Mouse (Mus musculus) limb, embryonic 14.5 days (tissue): ENCODE results near the gene Mgll. TPM values are rescaled to one million over a fixed set of nuclear protein-coding genes. Genes with fewer than 3 reads are reported as not detected.

Source experiments
- ATAC-seq: fragments of 200-750 bp; cut with Nextera tagmentation; 2 replicates; pipeline ENCODE4 v1.8.0; 2017; ENCODE audit warnings: low read depth, moderate number of reproducible peaks, moderate TSS enrichment; ENCODE audit not compliant: low FRiP score
- DNase-seq: peaks from one replicate; pipeline ENCODE4 v3.0.0-alpha.2; 2015; ENCODE audit warnings: low spot score
- H3K27ac ChIP-seq: fragments of 300-500 bp; sonication (generic); replicated peaks from 2 replicates; pipeline ENCODE4 v1.5.1; 2014; ENCODE audit warnings: low read depth, mild to moderate bottlenecking, low read length, moderate library complexity, mixed read lengths
- H3K27me3 ChIP-seq: fragments of 300-500 bp; sonication (generic); 2 replicates; pipeline ENCODE4 v1.6.1; 2014; ENCODE audit warnings: low read length, mixed read lengths; ENCODE audit not compliant: control insufficient read depth, insufficient read depth
- H3K36me3 ChIP-seq: fragments of 300-500 bp; sonication (generic); 2 replicates; pipeline ENCODE4 v1.6.1; 2014; ENCODE audit warnings: mild to moderate bottlenecking, low read length, moderate library complexity, mixed read lengths; ENCODE audit not compliant: control insufficient read depth, insufficient read depth
- H3K4me1 ChIP-seq: fragments of 300-500 bp; sonication (generic); 2 replicates; pipeline ENCODE4 v1.6.1; 2014; ENCODE audit warnings: antibody characterized with exemption, low read length, mixed read lengths; ENCODE audit not compliant: control insufficient read depth, insufficient read depth
- H3K4me2 ChIP-seq: fragments of 300-500 bp; sonication (generic); replicated peaks from 2 replicates; pipeline ENCODE4 v1.6.1; 2014; ENCODE audit warnings: low read depth, mild to moderate bottlenecking, low read length, moderate library complexity; ENCODE audit not compliant: severe bottlenecking
- H3K4me3 ChIP-seq: fragments of 300-500 bp; sonication (generic); replicated peaks from 2 replicates; pipeline ENCODE4 v1.5.1; 2014; ENCODE audit warnings: low read length
- H3K9ac ChIP-seq: fragments of 300-500 bp; sonication (generic); 2 replicates; pipeline ENCODE4 v1.6.1; 2014; ENCODE audit warnings: mild to moderate bottlenecking, low read depth, low read length, moderate library complexity; ENCODE audit not compliant: severe bottlenecking
- H3K9me3 ChIP-seq: fragments of 300-500 bp; sonication (generic); 2 replicates; pipeline ENCODE4 v1.6.1; 2016; ENCODE audit warnings: low read length; ENCODE audit not compliant: control insufficient read depth
- POLR2A ChIP-seq: fragments of 200-500 bp; IDR thresholded peaks from 2 replicates; pipeline ENCODE4 v1.8.0; 2012; ENCODE audit warnings: inconsistent platforms, mild to moderate bottlenecking, moderate library complexity, borderline replicate concordance; ENCODE audit not compliant: insufficient read depth, insufficient read length; ENCODE audit errors: extremely low read depth
- WGBS: fragments of 180-500 bp; shearing (Covaris S2); extraction: QIAGEN DNeasy Blood & Tissue Kit; methylation state at CpG from one replicate; pipeline ENCODE4 v1.1.7; 2014; 5-methylcytosine and 5-hydroxymethylcytosine counted together
- polyA plus RNA-seq, 2 experiments: library from polyadenylated mRNA; depleted of rRNA in 1 of 2; stranded (reverse) in 1 of 2; unstranded in 1 of 2; fragments of >200 nt; fragmentation: Nextera tagmentation in 1 of 2; extraction: Ambion mirVana in 1 of 2; gene quantifications; 2 replicates each; pipeline versions ENCODE4 v1.2.1 to v1.2.3; 2012 to 2014

The Mgll gene
- polyA plus RNA-seq, 2 experiments, result 7.5 to 17.6 TPM

DNA sequence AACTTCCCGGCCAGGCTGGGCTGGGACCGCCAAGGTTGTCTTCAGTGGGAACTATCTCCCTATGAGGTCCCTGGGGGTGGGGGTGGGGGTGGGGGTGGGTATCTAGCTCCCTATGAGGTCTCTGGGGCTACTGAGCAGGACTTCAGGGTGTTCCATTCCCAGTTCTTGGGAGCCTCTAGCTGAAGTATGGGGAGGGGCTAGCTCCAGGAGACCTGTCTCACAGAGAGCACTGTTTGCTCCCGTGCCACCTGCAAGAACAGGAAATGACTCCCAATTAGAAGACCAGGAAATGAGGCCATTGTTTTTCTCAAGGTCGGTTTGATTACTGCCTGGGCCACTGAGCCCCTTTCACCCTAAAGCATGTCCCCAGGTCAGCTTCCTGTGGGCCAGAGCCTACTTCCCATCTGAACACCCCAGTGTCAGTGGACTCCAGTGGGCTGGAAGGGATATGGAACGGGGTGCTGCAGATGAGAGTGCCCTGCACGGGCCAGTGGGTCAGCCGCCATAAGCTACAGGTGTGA lies 87.7 kb downstream of the Mgll start:
- Histone ChIP-seq H3K9me3 (no peaks in the 10 kb centered on the region), H3K4me3 (no peak overlapping the region), H3K4me2 (no peak overlapping the region), H3K27me3 (no peaks in the 10 kb centered on the region), H3K4me1 (peaks cover 2% of the 10 kb centered on the region), H3K9ac (no peak overlapping the region), H3K27ac (no peak overlapping the region), H3K36me3 (no peaks in the 10 kb centered on the region)
- 35% methylated on average over 7 of the region's 7 CpGs for WGBS
- TF ChIP-seq POLR2A, result no peak
- DNase-seq (no peak), ATAC-seq (no peak)

DNA sequence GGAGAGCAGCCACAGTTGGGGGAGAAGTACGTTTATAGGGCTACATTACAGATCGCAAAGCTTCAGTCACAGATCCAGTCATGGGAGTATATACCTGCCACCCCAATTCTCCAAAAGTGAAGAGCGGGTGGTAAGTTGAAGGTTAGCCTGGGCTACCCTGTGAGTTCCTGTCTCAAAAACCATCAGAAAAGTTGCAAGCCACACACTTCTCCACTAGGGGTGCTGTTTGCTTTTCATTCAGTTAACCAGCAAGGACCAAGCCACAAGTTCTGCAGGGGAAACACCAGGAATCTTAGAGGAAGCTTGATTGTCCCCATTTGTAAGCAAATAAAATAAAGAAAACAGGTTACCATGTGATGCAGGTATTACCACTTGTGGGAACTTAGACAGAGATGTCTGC lies 88.7 kb downstream of the Mgll start:
- Histone ChIP-seq H3K4me1 (peaks cover 2% of the 10 kb centered on the region), H3K27ac (no peak overlapping the region), H3K9me3 (no peaks in the 10 kb centered on the region), H3K9ac (no peak overlapping the region), H3K27me3 (no peaks in the 10 kb centered on the region), H3K36me3 (no peaks in the 10 kb centered on the region), H3K4me3 (no peak overlapping the region), H3K4me2 (no peak overlapping the region)
- TF ChIP-seq POLR2A, result no peak
- DNase-seq (peak; percentile 41), ATAC-seq (no peak)
- 63% methylated on average over 3 of the region's 3 CpGs for WGBS

DNA sequence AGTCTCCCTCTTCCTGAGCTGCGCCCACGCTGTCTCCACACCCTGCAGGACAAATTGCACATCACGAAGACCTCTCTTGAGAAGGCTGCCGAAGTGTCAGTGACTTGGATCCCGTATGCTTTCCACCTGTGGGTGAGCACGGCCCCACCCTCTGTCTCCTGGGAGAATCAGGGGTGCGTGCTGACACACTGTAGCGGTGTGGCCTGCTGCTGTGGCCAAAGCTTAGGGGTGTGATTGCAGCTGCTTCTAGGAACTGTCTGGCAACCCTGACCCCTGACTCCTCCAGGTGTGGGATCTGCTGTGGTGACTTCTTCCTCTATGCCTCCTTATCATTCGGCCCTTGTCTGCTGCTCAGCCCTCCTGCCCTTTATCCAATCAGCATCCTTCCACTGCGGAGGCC lies 89.6 kb downstream of the Mgll start:
- TF ChIP-seq POLR2A, result no peak
- H3K4me2 ChIP-seq, result no peak overlapping the region
- H3K27me3 ChIP-seq, result no peaks in the 10 kb centered on the region
- ATAC-seq, result no peak
- H3K27ac ChIP-seq, result no peak overlapping the region
- H3K4me1 ChIP-seq, result peaks cover 2% of the 10 kb centered on the region
- no peak overlapping the region for H3K9ac ChIP-seq
- H3K9me3 ChIP-seq, result no peaks in the 10 kb centered on the region
- H3K36me3 ChIP-seq, result no peaks in the 10 kb centered on the region
- no peak for DNase-seq
- H3K4me3 ChIP-seq, result no peak overlapping the region
- WGBS, result 86% methylated on average over 10 of the region's 10 CpGs

DNA sequence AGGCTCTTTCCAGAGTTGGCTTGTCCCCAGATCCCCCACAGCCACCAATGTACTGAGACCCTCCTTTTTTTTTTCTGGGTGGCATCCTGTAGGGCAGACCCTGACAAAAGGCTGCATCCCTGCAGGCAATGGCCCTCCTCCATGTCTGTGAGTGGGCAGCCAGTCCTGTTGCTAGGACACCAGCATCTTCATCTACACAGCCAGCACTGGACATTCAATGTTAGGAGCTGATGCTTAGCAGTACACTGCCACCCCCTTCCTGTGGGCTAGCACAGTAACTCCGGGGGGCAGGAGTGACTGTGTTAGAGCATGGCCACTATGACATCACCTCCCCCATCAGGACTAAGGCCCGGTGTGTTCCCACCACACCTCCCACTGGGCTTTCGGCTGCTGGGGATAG lies 90.8 kb downstream of the Mgll start:
- Histone ChIP-seq H3K4me3 (no peak overlapping the region), H3K36me3 (no peaks in the 10 kb centered on the region), H3K4me1 (peaks cover 2% of the 10 kb centered on the region), H3K27me3 (no peaks in the 10 kb centered on the region), H3K9me3 (no peaks in the 10 kb centered on the region), H3K4me2 (no peak overlapping the region), H3K27ac (no peak overlapping the region), H3K9ac (no peak overlapping the region)
- ATAC-seq (no peak), DNase-seq (no peak)
- WGBS, result 85% methylated on average over 3 of the region's 3 CpGs
- no peak for TF ChIP-seq POLR2A

DNA sequence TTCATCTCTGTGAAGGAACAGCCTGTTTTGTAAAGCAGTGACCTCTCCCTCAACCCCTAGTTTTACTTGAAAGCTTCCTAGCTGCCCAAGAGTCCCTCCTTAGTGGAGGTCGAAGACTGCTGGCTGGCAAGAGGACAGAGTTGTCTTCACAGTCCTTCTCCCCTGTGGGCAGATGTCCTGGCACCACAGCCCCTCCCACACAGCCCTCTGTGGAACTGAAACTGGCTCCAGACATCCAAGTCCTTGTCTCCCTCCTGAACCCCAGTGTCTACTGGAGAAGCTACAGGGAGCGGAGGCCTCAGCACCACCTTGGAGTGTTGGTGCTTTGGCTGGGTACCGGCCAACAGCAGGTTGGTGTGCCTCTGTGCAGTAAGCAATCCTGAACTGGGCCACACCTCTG lies 91.3 kb downstream of the Mgll start:
- Histone ChIP-seq H3K4me3 (no peak overlapping the region), H3K36me3 (no peaks in the 10 kb centered on the region), H3K27me3 (no peaks in the 10 kb centered on the region), H3K27ac (no peak overlapping the region), H3K4me2 (no peak overlapping the region), H3K9me3 (no peaks in the 10 kb centered on the region), H3K9ac (no peak overlapping the region), H3K4me1 (peaks cover 2% of the 10 kb centered on the region)
- 85% methylated on average over 3 of the region's 3 CpGs for WGBS
- DNase-seq, result no peak
- no peak for ATAC-seq
- no peak for TF ChIP-seq POLR2A

DNA sequence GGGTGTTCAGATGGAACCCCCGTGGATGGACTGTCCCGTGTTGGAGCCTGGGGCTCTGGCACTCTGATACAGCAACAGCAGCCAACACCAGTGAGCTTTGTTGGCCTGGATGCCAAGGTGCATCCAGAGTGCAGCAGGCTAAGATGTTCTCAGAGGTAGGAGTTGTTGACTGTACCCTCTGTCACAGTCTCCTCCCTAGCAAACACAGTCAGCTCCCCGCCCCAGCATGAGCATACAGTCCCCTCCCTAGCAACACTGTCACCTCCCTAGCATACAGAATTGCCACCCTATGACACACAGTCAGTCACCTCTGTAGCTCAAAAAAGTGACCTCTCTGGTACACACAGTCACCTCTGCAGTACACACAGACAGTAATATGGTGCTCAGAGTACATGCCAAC lies 92.7 kb downstream of the Mgll start:
- no peaks in the 10 kb centered on the region for H3K27me3 ChIP-seq
- no peak overlapping the region for H3K4me2 ChIP-seq
- H3K27ac ChIP-seq, result no peak overlapping the region
- no peak for TF ChIP-seq POLR2A
- ATAC-seq, result no peak
- no peaks in the 10 kb centered on the region for H3K9me3 ChIP-seq
- no peak overlapping the region for H3K4me3 ChIP-seq
- H3K36me3 ChIP-seq, result no peaks in the 10 kb centered on the region
- 85% methylated on average over 3 of the region's 3 CpGs for WGBS
- DNase-seq, result no peak
- H3K9ac ChIP-seq, result no peak overlapping the region
- H3K4me1 ChIP-seq, result no peaks in the 10 kb centered on the region; the same call in 1 of the 2 replicates
